In genomic region chr3:96247356-96248140, GRCm38 (mm10) we compare ENCODE assay signal across 8 mouse cellular contexts. TPM values are rescaled to one million over a fixed set of nuclear protein-coding genes. Genes with fewer than 3 reads are reported as not detected.
DNase-seq lines count a peak whose midpoint lies in the region; ATAC-seq and TF ChIP-seq lines count a peak whose summit lies in the region.

No protein-coding gene starts in this region.

- peak overlapping the region; percentile 63 for H3K4me2 ChIP-seq in heart, embryonic 16.5 days (ENCODE audit: low read depth, low read length)
- peak overlapping the region; percentile 51 for H3K4me2 ChIP-seq in hindbrain, postnatal 0 days (ENCODE audit: low read depth, low read length)
- peak overlapping the region; percentile 38 for H3K4me2 ChIP-seq in midbrain, postnatal 0 days (ENCODE audit: low read depth, low read length, poor library complexity, severe bottlenecking)

- TF ChIP-seq CTCF in bone marrow macrophage, adult 2 months (IDR thresholded peaks at IDR 0.05; ENCODE audit: low read depth, low read length), result no peak
- no peak for TF ChIP-seq CTCF in hindbrain, postnatal 0 days (IDR thresholded peaks at IDR 0.05; ENCODE audit: low read depth)
- TF ChIP-seq CTCF in midbrain, postnatal 0 days (IDR thresholded peaks at IDR 0.05), result no peak

- no peaks in the 10 kb centered on the region for H3K9me3 ChIP-seq in heart, embryonic 16.5 days (replicated peaks; ENCODE audit: control insufficient read depth, low read length)
- H3K9me3 ChIP-seq in hindbrain, postnatal 0 days (ENCODE audit: low read length), result no peaks in the 10 kb centered on the region
- no peaks in the 10 kb centered on the region for H3K9me3 ChIP-seq in midbrain, postnatal 0 days (ENCODE audit: low read length)

- no peak for ATAC-seq in heart, embryonic 16.5 days (replicated peaks; ENCODE audit: extremely low read depth, insufficient read depth, low FRiP score)
- ATAC-seq in hindbrain, postnatal 0 days, result no peak
- no peak for ATAC-seq in midbrain, postnatal 0 days (ENCODE audit: low FRiP score)

- WGBS in heart, embryonic 16.5 days, result 9% methylated on average over 11 of the region's 11 CpGs
- WGBS in hindbrain, postnatal 0 days, result 11% methylated on average over 11 of the region's 11 CpGs
- WGBS in midbrain, postnatal 0 days, result 7% methylated on average over 11 of the region's 11 CpGs

- H3K36me3 ChIP-seq in heart, embryonic 16.5 days (ENCODE audit: control insufficient read depth, insufficient read depth), result no peaks in the 10 kb centered on the region
- H3K36me3 ChIP-seq in hindbrain, postnatal 0 days (ENCODE audit: insufficient read depth, low read length), result no peaks in the 10 kb centered on the region
- no peaks in the 10 kb centered on the region for H3K36me3 ChIP-seq in midbrain, postnatal 0 days (ENCODE audit: insufficient read depth, low read length)

- no peak for TF ChIP-seq POLR2A in bone marrow macrophage, adult 2 months (IDR thresholded peaks at IDR 0.05; ENCODE audit: borderline replicate concordance, low read depth, low read length)

- intact Hi-C loops in heart, postnatal 25 days (cut with DNase I), result loop anchor here (1.0 kb wide), 1 partner anchor 15 kb away; no protein-coding TSS in a partner anchor

- peak overlapping the region; percentile 53 for H3K4me3 ChIP-seq in heart, embryonic 16.5 days (ENCODE audit: low read length)
- H3K4me3 ChIP-seq in bone marrow macrophage, adult 2 months (ENCODE audit: insufficient read depth, low read length), result peak overlapping the region; percentile 61
- peak overlapping the region; percentile 28 for H3K4me3 ChIP-seq in hindbrain, postnatal 0 days (ENCODE audit: low read length)
- H3K4me3 ChIP-seq in midbrain, postnatal 0 days (ENCODE audit: low read depth, low read length), result peak overlapping the region; percentile 25; the same call in 1 of the 2 replicates

- no peak for DNase-seq in heart, postnatal 25 days (ENCODE audit: low spot score)
- DNase-seq in hindbrain, postnatal 0 days (ENCODE audit: low spot score), result no peak
- DNase-seq in midbrain, postnatal 0 days (ENCODE audit: low spot score), result no peak
- no peak for DNase-seq in frontal cortex, postnatal 14 days (ENCODE audit: low spot score in 2 of 2)
- no peak for DNase-seq in spleen, postnatal 36 days (ENCODE audit: low spot score in 2 of 2)
- DNase-seq in kidney, postnatal 14 days, result no peak

- peaks cover 24% of the 10 kb centered on the region for H3K4me1 ChIP-seq in heart, embryonic 16.5 days (ENCODE audit: control insufficient read depth, insufficient read depth, low read length)
- peaks cover 39% of the 10 kb centered on the region for H3K4me1 ChIP-seq in bone marrow macrophage, adult 2 months (ENCODE audit: control insufficient read depth, insufficient read depth, low read length)
- no peaks in the 10 kb centered on the region for H3K4me1 ChIP-seq in hindbrain, postnatal 0 days (ENCODE audit: insufficient read depth, low read length)
- H3K4me1 ChIP-seq in midbrain, postnatal 0 days (ENCODE audit: insufficient read depth, low read length), result 0 out of 2 replicates have a peak, but pooled peaks cover 7% of the 10 kb centered on the region

- H3K27ac ChIP-seq in heart, embryonic 16.5 days (ENCODE audit: low read length), result peak overlapping the region; percentile 62
- H3K27ac ChIP-seq in bone marrow macrophage, adult 2 months (ENCODE audit: insufficient read depth, low read depth, low read length), result peak overlapping the region; percentile 74
- H3K27ac ChIP-seq in hindbrain, postnatal 0 days, result no peak overlapping the region
- H3K27ac ChIP-seq in midbrain, postnatal 0 days (ENCODE audit: low read depth, low read length), result no peak overlapping the region

- H3K27me3 ChIP-seq in heart, embryonic 16.5 days (ENCODE audit: control insufficient read depth, insufficient read depth, low read length), result no peaks in the 10 kb centered on the region
- no peaks in the 10 kb centered on the region for H3K27me3 ChIP-seq in hindbrain, postnatal 0 days (ENCODE audit: insufficient read depth, low read length)
- no peaks in the 10 kb centered on the region for H3K27me3 ChIP-seq in midbrain, postnatal 0 days (ENCODE audit: insufficient read depth, low read length)

- H3K9ac ChIP-seq in heart, embryonic 16.5 days (ENCODE audit: low read length), result peak overlapping the region; percentile 74
- peak overlapping the region; percentile 24; the same call in 1 of the 2 replicates for H3K9ac ChIP-seq in hindbrain, postnatal 0 days (replicated peaks; ENCODE audit: low read length)
- no peak overlapping the region for H3K9ac ChIP-seq in midbrain, postnatal 0 days (replicated peaks; ENCODE audit: low read length, poor library complexity, severe bottlenecking)

RNA-seq across cellular contexts. Expression of gene Hist2h3c1, which starts 1.1 kb away (rescaled TPM):
- polyA plus RNA-seq in heart, embryonic 16.5 days (2015; fragmentation: Nextera tagmentation; extraction: Ambion mirVana), result 0.76 and 1.2 TPM in 2 replicates
- not detected for total RNA-seq in heart, postnatal 25 days (2021)
- polyA plus RNA-seq in bone marrow macrophage, adult 2 months (2012; ENCODE audit: insufficient read depth, insufficient read length, missing spikeins), result 4.9 and 7.4 TPM in 2 replicates
- not detected in 2 replicates for total RNA-seq in hindbrain, postnatal 0 days (2014; rRNA removed)
- polyA plus RNA-seq in hindbrain, postnatal 0 days (2015; fragmentation: Nextera tagmentation; extraction: Ambion mirVana), result 0.16 TPM in 1 of 2 replicates, not detected in the other
- 2.8 TPM in 1 of 2 replicates, not detected in the other for total RNA-seq in midbrain, postnatal 0 days (2014; rRNA removed)
- polyA plus RNA-seq in midbrain, postnatal 0 days (2015; fragmentation: Nextera tagmentation; extraction: Ambion mirVana), result 0.11 and 0.32 TPM in 2 replicates

RNA-seq across cellular contexts. Expression of gene Hist2h2aa1, which starts 2.3 kb away (rescaled TPM):
- polyA plus RNA-seq in heart, embryonic 16.5 days (2015; fragmentation: Nextera tagmentation; extraction: Ambion mirVana), result 11.8 and 12.6 TPM in 2 replicates
- 10 to 100 TPM in 1 of 2 experiments, 1 to 10 TPM in 1; 7.7 to 40.9 TPM for total RNA-seq in heart, postnatal 25 days (2021)
- polyA plus RNA-seq in bone marrow macrophage, adult 2 months (2012; ENCODE audit: insufficient read depth, insufficient read length, missing spikeins), result not detected in 2 replicates
- total RNA-seq in hindbrain, postnatal 0 days (2014; rRNA removed), result 1,894 and 2,680 TPM in 2 replicates
- polyA plus RNA-seq in hindbrain, postnatal 0 days (2015; fragmentation: Nextera tagmentation; extraction: Ambion mirVana), result 24.4 and 25.0 TPM in 2 replicates
- total RNA-seq in midbrain, postnatal 0 days (2014; rRNA removed), result 786 and 1,113 TPM in 2 replicates
- 18.8 and 19.5 TPM in 2 replicates for polyA plus RNA-seq in midbrain, postnatal 0 days (2015; fragmentation: Nextera tagmentation; extraction: Ambion mirVana)

RNA-seq across cellular contexts. Expression of gene Hist2h2aa2, which starts 7.5 kb away (rescaled TPM):
- polyA plus RNA-seq in heart, embryonic 16.5 days (2015; fragmentation: Nextera tagmentation; extraction: Ambion mirVana), result 37.9 and 41.1 TPM in 2 replicates
- total RNA-seq in heart, postnatal 25 days (2021), result 100 to 1,000 TPM; 232 to 233 TPM
- 14.5 and 22.9 TPM in 2 replicates for polyA plus RNA-seq in bone marrow macrophage, adult 2 months (2012; ENCODE audit: insufficient read depth, insufficient read length, missing spikeins)
- total RNA-seq in hindbrain, postnatal 0 days (2014; rRNA removed), result 1,755 and 2,054 TPM in 2 replicates
- 52.1 and 62.1 TPM in 2 replicates for polyA plus RNA-seq in hindbrain, postnatal 0 days (2015; fragmentation: Nextera tagmentation; extraction: Ambion mirVana)
- total RNA-seq in midbrain, postnatal 0 days (2014; rRNA removed), result 914 and 1,403 TPM in 2 replicates
- 41.9 and 45.6 TPM in 2 replicates for polyA plus RNA-seq in midbrain, postnatal 0 days (2015; fragmentation: Nextera tagmentation; extraction: Ambion mirVana)

RNA-seq across cellular contexts. Expression of gene Hist2h3c2, which starts 8.6 kb away (rescaled TPM):
- polyA plus RNA-seq in heart, embryonic 16.5 days (2015; fragmentation: Nextera tagmentation; extraction: Ambion mirVana), result 2.7 and 3.8 TPM in 2 replicates
- 10 to 100 TPM in 1 of 2 experiments, 1 to 10 TPM in 1; 9.3 to 10.4 TPM for total RNA-seq in heart, postnatal 25 days (2021)
- 2.4 and 13.5 TPM in 2 replicates for polyA plus RNA-seq in bone marrow macrophage, adult 2 months (2012; ENCODE audit: insufficient read depth, insufficient read length, missing spikeins)
- 441 and 602 TPM in 2 replicates for total RNA-seq in hindbrain, postnatal 0 days (2014; rRNA removed)
- 1.6 and 2.3 TPM in 2 replicates for polyA plus RNA-seq in hindbrain, postnatal 0 days (2015; fragmentation: Nextera tagmentation; extraction: Ambion mirVana)
- total RNA-seq in midbrain, postnatal 0 days (2014; rRNA removed), result 67.5 and 182 TPM in 2 replicates
- polyA plus RNA-seq in midbrain, postnatal 0 days (2015; fragmentation: Nextera tagmentation; extraction: Ambion mirVana), result 0.56 and 0.68 TPM in 2 replicates

RNA-seq across cellular contexts. Expression of gene Hist2h4, which starts 15.6 kb away (rescaled TPM):
- 2.4 and 5.8 TPM in 2 replicates for polyA plus RNA-seq in heart, embryonic 16.5 days (2015; fragmentation: Nextera tagmentation; extraction: Ambion mirVana)
- 10 to 100 TPM; 14.4 to 16.9 TPM for total RNA-seq in heart, postnatal 25 days (2021)
- polyA plus RNA-seq in bone marrow macrophage, adult 2 months (2012; ENCODE audit: insufficient read depth, insufficient read length, missing spikeins), result 1.9 and 3.1 TPM in 2 replicates
- 127 and 159 TPM in 2 replicates for total RNA-seq in hindbrain, postnatal 0 days (2014; rRNA removed)
- polyA plus RNA-seq in hindbrain, postnatal 0 days (2015; fragmentation: Nextera tagmentation; extraction: Ambion mirVana), result 10.2 and 10.6 TPM in 2 replicates
- total RNA-seq in midbrain, postnatal 0 days (2014; rRNA removed), result 109 and 118 TPM in 2 replicates
- polyA plus RNA-seq in midbrain, postnatal 0 days (2015; fragmentation: Nextera tagmentation; extraction: Ambion mirVana), result 5.3 and 6.1 TPM in 2 replicates

Comparison
In these comparisons a context has a peak if more than half of its experiments do, and no peak if none do; other contexts are left out.
1. H3K27ac ChIP-seq: peak in heart, embryonic 16.5 days (single experiment) and bone marrow macrophage, adult 2 months (single experiment); none in hindbrain, postnatal 0 days (single experiment) and midbrain, postnatal 0 days (single experiment).
2. RNA of gene Hist2h2aa1, which starts 2.3 kb away (polyA plus RNA-seq): 24.4 to 25.0 TPM in hindbrain, postnatal 0 days, 18.8 to 19.5 TPM in midbrain, postnatal 0 days and 11.8 to 12.6 TPM in heart, embryonic 16.5 days; not detected in bone marrow macrophage, adult 2 months; every median in the first group is over 10 times any median in the second.
3. Peak in every context shown above with its lines, with median percentiles within 50 percentile points of each other: H3K4me2 ChIP-seq and H3K4me3 ChIP-seq.